Mouse (Mus musculus) heart, adult 2 months (tissue): ENCODE measurements around the gene Gm49384.

Source experiments
- CTCF ChIP-seq: fragments of 200-600 bp; IDR thresholded peaks from 2 replicates; pipeline ENCODE4 v1.8.1; 2022; ENCODE audit warnings: antibody characterized with exemption, mild to moderate bottlenecking, moderate library complexity
- EP300 ChIP-seq: fragments of 200-500 bp; IDR thresholded peaks from 2 replicates; pipeline ENCODE4 v1.6.1; 2011; ENCODE audit warnings: low read depth, low read length, control low read depth; ENCODE audit not compliant: insufficient read depth

DNA sequence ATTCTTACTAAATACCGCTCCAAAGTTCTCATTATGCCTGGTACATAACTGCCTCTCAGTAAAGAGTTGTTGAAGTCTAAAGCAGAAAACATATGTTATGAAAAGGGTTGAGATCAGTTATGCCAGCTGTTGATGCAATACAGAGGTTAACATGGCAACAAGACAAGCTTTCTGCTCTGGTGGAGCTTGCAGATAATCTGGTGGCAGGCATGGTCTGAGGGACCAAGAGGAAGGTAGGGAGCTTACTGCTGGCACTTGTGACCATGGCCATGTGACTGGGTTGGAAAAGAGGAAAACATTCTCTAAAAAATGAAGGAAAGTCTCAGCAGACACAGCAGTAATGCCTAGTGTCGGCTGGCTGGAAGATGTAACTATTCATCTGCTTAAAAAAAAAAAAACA is 32.8 kb downstream of the Gm49384 start:
- TF ChIP-seq EP300 (no peak), CTCF (no peak)
